Mouse (Mus musculus) c-Kit-negative CD71-positive TER-119-positive erythroid progenitor cells, embryonic 14.5 days (primary cell): ENCODE measurements around the gene Dhrs7b.
"Not testable (repeated sequence)": the region's sequence is repeated elsewhere in the genome, so short reads cannot be mapped to it uniquely, and the experiment has no call there.

Source experiments
- DNase-seq: peaks from one replicate; pipeline ENCODE4 v3.0.0-alpha.2; 2013; ENCODE audit warnings: low read depth, low spot score

Gene Dhrs7b

DNA sequence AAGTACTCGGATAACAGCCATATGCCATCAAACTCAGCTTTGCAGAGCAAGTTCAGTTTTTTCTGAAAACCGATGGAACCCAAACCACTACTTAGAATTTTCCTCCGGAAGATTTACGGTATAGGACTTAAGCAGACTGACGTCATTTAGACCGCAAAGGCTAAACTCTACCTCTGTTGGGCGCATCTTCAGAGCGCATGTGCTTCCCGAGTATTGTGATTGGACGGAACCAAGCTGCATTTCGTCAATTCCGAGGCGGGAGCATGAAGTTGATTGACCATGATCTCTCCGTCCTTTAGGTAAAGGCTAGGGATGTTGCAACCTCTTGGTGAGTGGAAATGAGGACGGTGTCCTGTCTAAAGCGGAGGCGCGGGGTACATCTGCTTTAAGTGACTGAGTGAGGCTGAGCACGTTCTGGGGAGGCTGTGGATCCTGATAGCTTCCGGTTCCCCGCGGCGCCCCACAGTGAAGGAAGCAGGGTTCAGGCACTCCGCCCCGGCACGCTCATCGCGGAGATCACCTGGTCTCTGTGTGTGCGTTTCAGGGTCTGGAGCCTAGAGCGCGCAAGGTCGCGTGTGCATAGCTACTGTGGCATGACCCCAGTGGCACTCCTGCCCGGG is at the start of gene Dhrs7b:
Dhrs7b (plus strand) TSS at position 199 of the 620 bp plus-strand sequence.
- peak; percentile 81 for DNase-seq

- no peak for DNase-seq
Measured at GRCm38 (mm10) chr11:60784179-60784922, 46.1 kb upstream of the Dhrs7b start.

- no peak for DNase-seq
Measured at GRCm38 (mm10) chr11:60787595-60787994, 42.8 kb upstream of the Dhrs7b start.

GRCm38 (mm10) chr11:60790472-60790871 is 40.0 kb upstream of the Dhrs7b start:
- DNase-seq, result no peak

DNA sequence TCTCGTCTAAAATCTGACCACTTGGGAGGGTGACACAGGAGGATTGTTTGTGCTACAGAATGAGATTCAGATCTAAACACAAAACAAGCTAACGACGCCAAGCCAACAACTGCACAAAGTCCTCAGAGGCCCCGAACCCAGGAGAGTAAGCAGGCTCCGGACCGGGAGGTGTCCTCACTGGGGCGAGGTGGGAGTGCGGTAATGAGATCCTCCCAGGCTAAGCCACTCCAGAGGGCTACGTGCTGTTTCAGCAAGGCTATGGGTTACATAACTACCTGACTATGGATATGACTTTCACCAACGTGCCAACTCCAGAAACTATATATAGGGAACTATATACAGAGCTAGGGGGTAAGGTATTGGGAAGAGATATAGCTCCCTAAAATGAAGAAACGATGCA is 34.1 kb upstream of the Dhrs7b start:
- DNase-seq, result no peak

DNA sequence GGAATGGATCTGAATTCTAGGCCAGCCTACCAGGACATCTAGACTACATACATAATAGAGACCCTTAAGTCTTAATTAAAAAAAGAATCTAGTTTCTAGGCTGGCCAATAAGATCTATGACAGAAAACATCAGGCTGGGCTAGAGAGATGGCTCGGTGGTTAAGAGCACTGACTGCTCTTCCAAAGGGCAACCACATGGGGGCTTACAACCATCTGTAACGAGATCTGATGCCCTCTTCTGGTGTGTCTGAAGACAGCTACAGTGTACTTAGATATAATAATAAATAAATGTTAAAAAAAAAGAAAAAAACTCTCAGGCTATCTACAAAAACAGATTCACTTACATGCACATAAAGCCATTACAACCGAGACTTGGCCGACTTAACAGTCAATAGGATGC is 30.5 kb upstream of the Dhrs7b start:
- no peak for DNase-seq

- no peak for DNase-seq
Measured at GRCm38 (mm10) chr11:60800892-60801291, 29.5 kb upstream of the Dhrs7b start.

- DNase-seq, result no peak
Measured at GRCm38 (mm10) chr11:60808286-60809070, 22.0 kb upstream of the Dhrs7b start.

DNA sequence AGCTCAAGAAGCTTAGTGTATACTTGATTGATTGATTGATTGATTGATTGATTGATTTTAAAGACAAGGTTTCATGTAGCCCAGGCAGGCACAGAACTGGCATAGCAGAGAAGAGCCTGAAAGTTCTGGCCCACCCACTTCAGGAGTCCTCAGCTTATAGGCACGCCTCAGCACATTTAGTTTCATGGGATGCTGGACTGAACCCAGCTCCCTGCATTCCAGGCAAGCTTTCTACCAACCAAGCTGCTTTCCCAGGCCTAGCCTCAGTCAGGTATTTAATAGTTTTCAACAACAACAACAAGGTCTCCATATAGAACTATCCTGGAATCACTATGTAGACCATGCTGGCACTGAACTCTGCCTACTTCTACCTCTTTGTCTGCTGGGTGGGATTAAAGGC is 20.9 kb upstream of the Dhrs7b start:
- DNase-seq, result no peak

DNA sequence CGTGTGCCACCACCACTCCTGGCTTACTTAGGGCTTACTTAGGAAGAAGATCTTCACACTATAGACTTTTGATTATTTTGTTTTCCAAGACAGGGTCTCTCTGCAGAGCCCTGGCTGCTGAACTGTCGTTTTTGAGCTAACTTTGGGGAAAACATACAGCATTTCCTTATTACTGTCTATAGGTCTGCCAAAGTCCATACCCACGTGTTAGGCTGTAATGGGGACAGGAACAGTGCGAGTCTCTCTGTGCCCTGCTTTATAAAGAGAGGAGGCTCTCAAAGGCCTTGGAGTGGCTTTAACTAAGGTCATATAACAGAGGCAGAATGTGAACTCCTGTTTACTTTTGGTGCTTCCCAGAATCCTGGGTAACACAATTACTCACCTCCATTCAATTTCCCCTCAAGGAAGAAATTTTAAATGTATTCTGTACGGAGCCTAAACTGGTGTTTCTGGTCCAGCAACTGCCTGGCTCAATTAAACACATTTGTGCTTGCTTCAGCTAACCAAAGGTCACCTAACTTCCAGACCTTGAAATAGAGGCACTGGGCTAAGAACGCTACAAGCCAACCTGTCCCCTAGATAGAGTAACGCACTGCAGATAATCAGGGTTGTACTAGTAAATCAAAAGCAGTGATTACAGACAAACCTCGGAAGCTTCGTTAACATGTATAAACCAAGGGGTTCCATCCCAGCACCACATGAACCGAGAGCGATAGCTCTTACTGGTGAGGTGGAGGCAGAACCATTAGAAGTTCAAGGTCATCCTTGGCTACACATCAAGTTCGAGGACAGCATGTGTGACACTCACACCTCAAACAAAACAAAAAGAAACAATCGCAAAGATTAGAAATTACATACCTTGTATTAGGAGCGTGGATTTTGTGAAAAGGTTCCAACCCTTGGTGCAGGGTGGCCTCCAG is 20.1 kb upstream of the Dhrs7b start:
- no peak for DNase-seq

GRCm38 (mm10) chr11:60811054-60811460 is 19.4 kb upstream of the Dhrs7b start:
- peak; percentile 57 for DNase-seq

DNA sequence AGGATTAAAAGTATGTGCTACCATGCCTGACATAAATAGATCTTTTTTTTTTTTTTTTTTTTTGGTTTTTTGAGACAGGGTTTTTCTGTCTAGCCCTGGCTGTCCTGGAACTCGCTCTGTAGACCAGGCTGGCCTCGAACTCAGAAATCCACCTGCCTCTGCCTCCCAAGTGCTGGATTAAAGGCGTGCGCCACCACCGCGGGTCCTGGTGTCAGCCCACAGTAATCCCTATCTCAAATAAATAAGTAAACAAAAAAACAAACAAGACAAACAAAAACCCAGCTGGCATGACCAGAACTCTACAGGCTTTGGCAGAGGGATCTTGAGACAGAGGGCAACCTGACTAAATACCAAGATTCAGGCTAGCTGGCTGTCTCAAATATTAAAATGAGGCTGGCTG is 18.8 kb upstream of the Dhrs7b start, which contains the start of gene Shmt1:
Shmt1 (minus strand) TSS at position 101 of the 400 bp plus-strand sequence.
- DNase-seq, result not testable (repeated sequence)

GRCm38 (mm10) chr11:60816398-60816797 is 14.0 kb upstream of the Dhrs7b start:
- DNase-seq, result no peak

DNA sequence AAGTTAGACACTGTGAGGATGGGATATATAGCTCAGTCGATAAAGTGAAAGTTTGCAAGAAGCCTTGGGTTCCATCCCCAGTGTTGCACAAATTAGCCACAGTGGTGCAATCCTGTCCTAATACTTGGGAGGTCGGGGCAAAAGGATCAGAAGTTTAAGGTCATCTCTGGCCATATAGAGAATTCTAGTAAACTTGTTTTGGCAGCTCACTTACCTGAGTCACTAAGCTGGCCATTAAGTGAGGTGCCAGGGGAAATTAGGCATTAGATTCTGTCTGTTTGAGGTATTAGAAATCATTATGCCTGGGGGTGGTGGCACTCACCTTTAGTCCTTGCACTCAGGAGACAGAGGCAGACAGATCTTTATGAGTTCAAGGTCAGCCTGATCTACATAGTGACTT is 6.7 kb upstream of the Dhrs7b start:
- DNase-seq, result no peak

DNA sequence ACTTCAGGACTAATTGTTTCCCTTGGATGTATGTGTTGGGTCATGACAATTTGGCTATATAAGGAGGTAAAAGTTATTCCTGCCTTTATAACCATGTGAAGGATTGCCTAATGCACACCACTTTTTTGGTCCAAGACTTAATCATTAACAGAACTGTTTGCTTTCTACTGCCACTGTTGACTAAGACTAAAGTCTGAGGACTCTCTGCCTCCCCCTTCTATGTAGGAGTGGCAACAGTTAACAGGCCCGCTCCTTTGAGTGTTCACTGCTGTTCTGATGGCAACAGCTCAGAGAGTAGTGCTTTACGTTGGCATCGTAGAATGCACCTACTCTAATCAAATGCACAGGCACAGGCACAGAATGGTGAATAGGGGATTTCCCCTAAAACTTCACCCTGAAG is 5.2 kb upstream of the Dhrs7b start:
- no peak for DNase-seq

GRCm38 (mm10) chr11:60826700-60827099 is 3.7 kb upstream of the Dhrs7b start:
- no peak for DNase-seq

DNA sequence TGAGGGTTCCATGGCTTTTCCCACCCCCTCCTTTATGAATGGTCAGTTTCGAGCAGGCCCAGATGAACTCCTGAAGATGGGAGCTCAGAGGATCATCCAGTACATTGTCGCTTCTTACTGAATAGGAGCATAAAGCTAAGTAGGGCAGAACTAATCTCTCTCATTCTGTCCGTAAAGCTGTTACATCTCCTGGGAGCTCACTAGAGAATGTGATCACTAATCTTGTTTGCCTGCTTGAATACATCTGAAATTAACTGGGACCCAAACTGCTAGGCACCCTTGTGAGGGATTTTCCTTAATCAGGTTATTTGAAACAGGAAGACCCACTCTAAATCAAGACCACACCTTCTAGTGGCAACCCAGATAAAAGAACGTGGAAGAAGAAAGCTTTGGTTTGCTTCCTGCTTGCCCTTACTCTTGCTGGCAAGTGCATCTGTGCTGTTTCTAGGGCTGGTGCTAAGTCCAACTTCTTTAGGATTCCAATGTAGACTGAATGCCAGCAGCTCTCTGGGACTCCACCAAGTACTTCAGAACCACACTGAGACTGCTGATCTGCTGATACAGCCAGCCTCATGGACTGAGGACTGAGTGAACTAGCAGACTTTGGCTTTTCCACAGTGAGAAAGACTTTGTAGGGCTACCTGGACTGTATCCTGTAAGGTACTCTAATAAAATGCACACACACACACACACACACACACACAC is 3.0 kb upstream of the Dhrs7b start:
- DNase-seq, result no peak

- DNase-seq, result no peak
Measured at GRCm38 (mm10) chr11:60828903-60829302, 1.5 kb upstream of the Dhrs7b start.

GRCm38 (mm10) chr11:60836897-60837296 is 6.5 kb downstream of the Dhrs7b start:
- no peak for DNase-seq

- no peak for DNase-seq
Measured at GRCm38 (mm10) chr11:60837644-60838406, 7.4 kb downstream of the Dhrs7b start.
